Mouse (Mus musculus): ENCODE results near the gene Gm3043.
"Not testable (repeated sequence)": the region's sequence is repeated elsewhere in the genome, so short reads cannot be mapped to it uniquely, and the experiment has no call there.

Gene Gm3043

GRCm38 (mm10) chr14:3688483-3688882, at the start of gene Gm3043:
TSS of gene Gm3043 (plus strand) at chr14:3688783.
- in situ Hi-C loops (cut with MboI, MseI): not testable (repeated sequence)

GRCm38 (mm10) chr14:3651730-3652129, 36.9 kb upstream of the Gm3043 start, which contains the start of gene Gm3020:
TSS of gene Gm3020 (plus strand) at chr14:3652030.
- in situ Hi-C loops (cut with MboI, MseI): loop anchor here in 1 of 2 experiments (5.0 to 25.0 kb wide), 2 partner anchors 239 to 1086 kb away; partner anchors contain the start of genes Gm10409 and Gm3252
